In genomic region chr14:16554319-16554642, GRCm38 (mm10) we compare ENCODE assay signal across 14 mouse cellular contexts.
DNase-seq lines count a peak whose midpoint lies in the region; ATAC-seq and TF ChIP-seq lines count a peak whose summit lies in the region.
"Had no signal": no experiment of that assay in that cellular context is flagged by ENCODE, and none has a peak within 500 bp of the region (broad histone marks: within the 10 kb centered on the region; RNA-seq: fewer than 3 reads in every experiment).

No protein-coding gene starts in this region.

- no peak for DNase-seq in heart, adult 9 months (ENCODE audit: low spot score in 2 of 2)
- DNase-seq in lung, postnatal 25 days (ENCODE audit: low spot score), result no peak
- no peak for DNase-seq in limb, embryonic 14.5 days (ENCODE audit: low spot score)
- DNase-seq in cerebellum, postnatal 14 days, result no peak
- no peak for DNase-seq in B cell, adult 2 months
- DNase-seq: adrenal gland, postnatal 25 days; cerebellum, adult 11 months; gastrocnemius, postnatal 36 days; lung, postnatal 36 days; thymus, postnatal 4 days had no signal

- H3K9ac ChIP-seq in heart, embryonic 15.5 days, result no peak overlapping the region; the same call in 1 of the 2 replicates
- no peak overlapping the region for H3K9ac ChIP-seq in lung, embryonic 16.5 days (ENCODE audit: low read length)
- H3K9ac ChIP-seq in embryonic facial prominence, embryonic 15.5 days, result no peak overlapping the region
- H3K9ac ChIP-seq in limb, embryonic 14.5 days (ENCODE audit: low read depth, low read length, severe bottlenecking), result no peak overlapping the region

- no peaks in the 10 kb centered on the region for H3K27me3 ChIP-seq in heart, embryonic 15.5 days
- H3K27me3 ChIP-seq in lung, embryonic 16.5 days (ENCODE audit: control insufficient read depth, insufficient read depth, low read depth, low read length), result no peaks in the 10 kb centered on the region
- no peaks in the 10 kb centered on the region for H3K27me3 ChIP-seq in embryonic facial prominence, embryonic 15.5 days
- H3K27me3 ChIP-seq in limb, embryonic 14.5 days (ENCODE audit: control insufficient read depth, insufficient read depth, low read length), result no peaks in the 10 kb centered on the region

- H3K4me1 ChIP-seq in heart, embryonic 15.5 days (replicated peaks), result peaks cover 58% of the 10 kb centered on the region
- peaks cover 20% of the 10 kb centered on the region for H3K4me1 ChIP-seq in lung, embryonic 16.5 days (replicated peaks; ENCODE audit: control insufficient read depth, insufficient read depth, low read length)
- H3K4me1 ChIP-seq in embryonic facial prominence, embryonic 15.5 days, result peaks cover 19% of the 10 kb centered on the region
- peaks cover 34% of the 10 kb centered on the region for H3K4me1 ChIP-seq in limb, embryonic 14.5 days (ENCODE audit: control insufficient read depth, insufficient read depth, low read length)

- H3K27ac ChIP-seq in heart, embryonic 15.5 days, result peak overlapping the region; percentile 77
- peak overlapping the region; percentile 76 for H3K27ac ChIP-seq in lung, embryonic 16.5 days (ENCODE audit: low read length)
- H3K27ac ChIP-seq in embryonic facial prominence, embryonic 15.5 days (replicated peaks), result peak overlapping the region; percentile 80
- peak overlapping the region; percentile 74 for H3K27ac ChIP-seq in limb, embryonic 14.5 days (replicated peaks; ENCODE audit: low read depth, low read length)

- WGBS in heart, embryonic 15.5 days, result 31% methylated on average over 1 of the region's 1 CpGs
- 28% methylated on average over 1 of the region's 1 CpGs for WGBS in lung, embryonic 16.5 days
- 20% methylated on average over 1 of the region's 1 CpGs for WGBS in embryonic facial prominence, embryonic 15.5 days
- 9% methylated on average over 1 of the region's 1 CpGs for WGBS in limb, embryonic 14.5 days

- 0 out of 2 replicates have a peak overlapping the region, but pooled peaks have one; percentile 31 for H3K4me2 ChIP-seq in heart, embryonic 15.5 days
- no peak overlapping the region for H3K4me2 ChIP-seq in lung, embryonic 16.5 days (ENCODE audit: low read depth, low read length)
- no peak overlapping the region for H3K4me2 ChIP-seq in embryonic facial prominence, embryonic 15.5 days (replicated peaks)
- peak overlapping the region; percentile 30 for H3K4me2 ChIP-seq in limb, embryonic 14.5 days (replicated peaks; ENCODE audit: low read depth, low read length, severe bottlenecking)

- ATAC-seq in heart, embryonic 15.5 days (replicated peaks; ENCODE audit: insufficient number of reproducible peaks, insufficient read depth, low FRiP score, low read depth), result no peak
- ATAC-seq in lung, embryonic 16.5 days (ENCODE audit: low read depth), result no peak; the same call in 1 of the 2 replicates
- no peak for ATAC-seq in embryonic facial prominence, embryonic 15.5 days (ENCODE audit: insufficient number of reproducible peaks, low FRiP score, low TSS enrichment, low read depth)
- ATAC-seq in limb, embryonic 14.5 days (ENCODE audit: low FRiP score, low read depth), result no peak
- ATAC-seq: forebrain, embryonic 14.5 days had no signal

- no peaks in the 10 kb centered on the region for H3K9me3 ChIP-seq in heart, embryonic 15.5 days (replicated peaks)
- H3K9me3 ChIP-seq in lung, embryonic 16.5 days (ENCODE audit: control insufficient read depth, low read length), result no peaks in the 10 kb centered on the region
- no peaks in the 10 kb centered on the region for H3K9me3 ChIP-seq in embryonic facial prominence, embryonic 15.5 days (replicated peaks)
- H3K9me3 ChIP-seq in limb, embryonic 14.5 days (ENCODE audit: control insufficient read depth, low read length), result no peaks in the 10 kb centered on the region

- no peaks in the 10 kb centered on the region for H3K36me3 ChIP-seq in heart, embryonic 15.5 days
- no peaks in the 10 kb centered on the region for H3K36me3 ChIP-seq in lung, embryonic 16.5 days (ENCODE audit: control insufficient read depth, insufficient read depth, low read length)
- H3K36me3 ChIP-seq in embryonic facial prominence, embryonic 15.5 days, result no peaks in the 10 kb centered on the region
- H3K36me3 ChIP-seq in limb, embryonic 14.5 days (ENCODE audit: control insufficient read depth, insufficient read depth, low read length), result no peaks in the 10 kb centered on the region

- no peak overlapping the region for H3K4me3 ChIP-seq in heart, embryonic 15.5 days
- no peak overlapping the region for H3K4me3 ChIP-seq in lung, embryonic 16.5 days (ENCODE audit: low read length)
- no peak overlapping the region for H3K4me3 ChIP-seq in embryonic facial prominence, embryonic 15.5 days (replicated peaks)
- H3K4me3 ChIP-seq in limb, embryonic 14.5 days (replicated peaks; ENCODE audit: low read length), result no peak overlapping the region

- TF ChIP-seq POLR2A in limb, embryonic 14.5 days (IDR thresholded peaks at IDR 0.05; ENCODE audit: borderline replicate concordance, extremely low read depth, insufficient read depth, insufficient read length), result no peak

Comparison
In these comparisons a context has a peak if more than half of its experiments do, and no peak if none do; other contexts are left out.
1. H3K4me2 ChIP-seq: peak in heart, embryonic 15.5 days (single experiment) and limb, embryonic 14.5 days (single experiment); none in lung, embryonic 16.5 days (single experiment) and embryonic facial prominence, embryonic 15.5 days (single experiment).
2. Peak in every context shown above with its lines, with median percentiles within 50 percentile points of each other: H3K27ac ChIP-seq.